Mouse (Mus musculus): ENCODE results near the gene Stum.
"Not testable (repeated sequence)": the region's sequence is repeated elsewhere in the genome, so short reads cannot be mapped to it uniquely, and the experiment has no call there.

Stum gene

GRCm38 (mm10) chr1:180400691-180401455, 82.4 kb downstream of the Stum start:
- in situ Hi-C loops (cut with MboI; ENCODE audit: low pct_unique_long_range_greater_than_20kb in 1 of 2, low sequenced_read_pairs in 2 of 2, unreplicated experiment in 1 of 2), result loop anchor here in 1 of 2 experiments (10.0 to 25.0 kb wide), 2 partner anchors 126 to 539 kb away; no protein-coding TSS in a partner anchor

GRCm38 (mm10) chr1:180398446-180398845, 84.9 kb downstream of the Stum start:
- in situ Hi-C loops (cut with MboI; ENCODE audit: low pct_unique_long_range_greater_than_20kb in 1 of 2, low sequenced_read_pairs in 2 of 2, unreplicated experiment in 1 of 2), result no loop called here

DNA sequence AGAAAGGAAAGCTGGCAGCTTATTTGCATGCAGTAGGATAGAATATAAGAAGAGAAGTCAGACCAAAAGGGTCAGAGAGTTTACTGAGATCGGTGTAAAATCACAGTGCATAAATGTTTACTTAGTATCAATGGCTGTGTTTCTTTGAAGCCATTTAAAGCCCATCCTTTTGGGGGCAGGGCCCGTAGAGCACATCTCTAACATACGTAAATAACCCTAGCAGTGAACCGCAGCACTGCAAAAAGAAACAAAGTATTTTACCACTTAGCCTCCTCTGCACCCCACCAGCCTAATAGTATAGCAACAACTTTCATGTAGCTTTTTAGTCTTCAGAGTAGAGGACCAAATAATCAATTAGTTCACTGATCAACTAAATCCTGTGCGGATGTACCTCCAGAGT, 85.6 kb downstream of the Stum start:
- in situ Hi-C loops (cut with MboI; ENCODE audit: low pct_unique_long_range_greater_than_20kb in 1 of 2, low sequenced_read_pairs in 2 of 2, unreplicated experiment in 1 of 2), result no loop called here

DNA sequence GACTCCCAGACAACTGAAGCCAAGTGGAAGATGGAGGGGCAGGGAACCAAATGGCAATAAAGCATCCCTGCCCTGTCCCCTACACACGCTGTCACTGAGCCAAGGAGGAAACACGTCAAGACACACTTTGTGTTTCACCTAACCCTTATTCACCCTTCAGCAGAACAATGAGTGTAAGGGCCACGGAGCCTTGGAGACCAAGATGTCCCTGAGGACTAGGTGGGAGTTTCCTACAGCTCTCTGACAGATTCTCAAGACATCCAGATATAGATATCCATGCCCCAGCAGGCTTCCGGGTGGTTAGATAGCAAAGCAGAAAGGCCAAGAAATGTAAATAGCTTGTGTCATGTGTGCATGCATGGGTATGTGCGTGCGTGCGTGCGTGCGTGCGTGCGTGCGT, 89.4 kb downstream of the Stum start:
- in situ Hi-C loops (cut with MboI; ENCODE audit: low pct_unique_long_range_greater_than_20kb in 1 of 2, low sequenced_read_pairs in 2 of 2, unreplicated experiment in 1 of 2), result no loop called here

DNA sequence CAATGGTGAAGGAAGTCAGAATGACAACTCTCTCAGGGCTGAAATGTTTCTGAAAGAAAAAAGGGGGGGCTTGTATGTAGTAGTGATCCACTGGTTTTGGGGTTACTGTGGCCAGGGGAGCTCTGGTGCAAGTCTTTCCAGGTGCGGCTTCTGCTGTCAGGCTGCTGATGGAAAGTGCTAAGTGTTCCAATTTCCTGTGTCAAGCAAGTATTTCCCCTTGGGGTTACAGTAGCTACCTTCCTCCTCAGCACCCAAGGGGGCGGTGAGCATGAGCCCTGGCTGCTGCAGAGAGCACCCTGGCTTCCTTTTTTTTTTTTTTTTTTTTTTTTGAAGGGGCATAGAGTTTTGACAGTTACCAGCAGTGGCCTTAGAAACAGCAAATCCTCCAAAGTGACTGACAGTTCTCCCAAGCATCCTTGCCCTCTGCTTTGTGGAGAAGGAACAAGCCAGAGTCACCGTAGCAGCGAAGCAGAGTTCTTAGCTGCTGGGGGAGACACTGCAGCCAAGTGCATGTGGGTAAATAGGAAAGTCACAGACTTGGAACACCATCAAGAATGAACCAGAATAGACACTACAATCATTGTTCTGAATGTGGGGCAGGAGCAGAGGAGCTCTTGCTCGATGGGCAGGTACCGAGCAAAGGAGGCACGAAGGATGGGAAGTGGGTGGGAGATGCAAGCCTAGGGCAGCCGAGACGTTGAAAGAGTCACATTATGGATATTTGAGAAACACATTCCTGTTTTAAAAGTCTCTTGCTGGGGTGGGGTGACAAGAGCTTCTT, 90.1 kb downstream of the Stum start:
- in situ Hi-C loops (cut with MboI; ENCODE audit: low pct_unique_long_range_greater_than_20kb in 1 of 2, low sequenced_read_pairs in 2 of 2, unreplicated experiment in 1 of 2), result no loop called here

DNA sequence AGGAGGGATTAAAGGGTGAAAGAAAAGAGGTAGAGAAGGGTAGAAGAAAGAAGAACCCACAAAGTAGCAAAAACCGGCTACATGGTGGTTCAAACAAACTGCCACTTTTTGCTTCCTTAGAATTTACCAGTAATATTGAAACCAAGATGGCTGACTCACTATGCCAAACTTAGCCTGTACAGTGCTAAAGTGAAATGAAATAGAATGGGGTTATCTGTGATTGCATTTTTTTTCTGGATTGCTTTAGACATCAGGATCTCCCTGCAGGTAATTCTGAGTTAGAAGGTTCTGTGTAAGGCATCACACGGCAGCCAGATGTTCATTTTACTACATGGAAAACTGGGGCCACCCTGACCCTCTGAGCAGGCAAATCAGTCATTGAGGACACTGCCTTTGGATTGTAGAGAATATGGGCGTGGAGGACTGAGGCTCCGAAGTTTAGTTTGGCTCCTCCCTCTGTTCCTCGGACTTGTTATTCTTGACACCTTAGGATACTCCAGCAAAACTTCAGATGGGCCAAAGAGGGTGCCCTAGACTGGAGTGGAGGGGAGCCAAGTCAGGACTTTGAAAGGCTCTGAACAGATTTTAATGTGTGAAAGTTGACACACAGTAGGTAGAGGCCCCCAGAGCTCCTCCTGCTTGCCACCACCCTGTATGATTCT, 91.0 kb downstream of the Stum start:
- in situ Hi-C loops (cut with MboI; ENCODE audit: low pct_unique_long_range_greater_than_20kb in 1 of 2, low sequenced_read_pairs in 2 of 2, unreplicated experiment in 1 of 2), result no loop called here

GRCm38 (mm10) chr1:180391575-180391945, 91.7 kb downstream of the Stum start:
- in situ Hi-C loops (cut with MboI; ENCODE audit: low pct_unique_long_range_greater_than_20kb in 1 of 2, low sequenced_read_pairs in 2 of 2, unreplicated experiment in 1 of 2), result no loop called here

DNA sequence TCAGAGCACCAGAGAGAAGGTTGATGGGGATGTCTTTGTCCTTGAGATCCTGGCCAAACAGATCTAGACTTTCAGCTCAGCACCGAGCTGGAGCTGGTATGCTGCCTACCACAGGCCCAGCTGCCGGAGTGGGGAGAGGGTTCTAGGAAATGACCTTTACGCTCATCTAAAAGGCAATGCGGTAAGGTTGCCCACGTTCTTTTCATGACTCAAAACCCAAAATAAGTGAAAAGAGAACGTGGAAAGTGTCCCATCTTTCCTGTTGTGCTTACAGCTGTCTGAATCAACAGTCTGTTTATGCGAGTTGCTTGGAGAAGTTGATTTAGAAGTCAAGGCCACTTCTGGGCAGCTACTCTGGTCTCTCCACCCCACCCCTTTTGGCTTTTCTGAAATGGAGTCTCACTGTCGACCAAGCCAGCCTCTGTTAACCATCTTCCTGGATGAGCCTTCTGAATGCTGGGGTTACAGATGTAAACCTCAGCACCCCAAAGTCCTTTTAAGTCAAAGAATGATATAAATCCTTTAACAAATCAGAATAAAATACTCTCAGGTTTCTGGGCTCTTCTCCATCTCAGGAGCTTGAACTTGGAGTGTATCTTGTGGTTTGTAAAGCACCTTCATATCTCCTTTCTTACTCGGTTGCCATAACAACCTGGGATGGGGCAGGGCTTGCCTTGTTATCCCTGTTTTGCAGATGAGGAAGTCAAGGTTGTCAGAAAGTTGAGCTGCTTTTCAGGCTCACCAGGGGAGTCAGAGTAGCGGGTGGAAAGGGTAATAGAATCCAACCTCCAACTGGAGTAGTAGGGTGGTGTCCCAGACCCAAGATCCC, 92.3 kb downstream of the Stum start:
- in situ Hi-C loops (cut with MboI; ENCODE audit: low pct_unique_long_range_greater_than_20kb in 1 of 2, low sequenced_read_pairs in 2 of 2, unreplicated experiment in 1 of 2), result no loop called here

DNA sequence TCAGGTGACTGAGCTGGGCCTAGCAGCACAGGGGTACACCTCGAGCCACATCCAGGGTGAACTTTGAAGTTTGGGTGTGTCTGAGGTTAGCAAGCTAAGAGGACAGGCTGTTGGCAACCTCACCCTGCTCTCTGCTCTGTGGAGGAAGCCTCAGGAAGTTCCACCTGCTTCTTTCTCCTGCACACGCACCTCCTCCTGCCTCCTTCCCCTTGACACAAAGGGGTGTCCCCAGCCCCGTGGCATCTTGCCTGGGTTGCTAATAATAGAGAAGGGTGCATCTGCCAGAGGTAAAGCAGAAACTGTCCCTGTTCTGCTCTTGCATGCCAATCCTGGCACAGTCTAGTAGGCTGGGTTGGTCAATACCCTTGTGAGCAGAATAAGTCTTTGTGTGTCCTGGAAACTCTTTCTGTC, 93.0 kb downstream of the Stum start:
- in situ Hi-C loops (cut with MboI; ENCODE audit: low pct_unique_long_range_greater_than_20kb in 1 of 2, low sequenced_read_pairs in 2 of 2, unreplicated experiment in 1 of 2), result no loop called here

DNA sequence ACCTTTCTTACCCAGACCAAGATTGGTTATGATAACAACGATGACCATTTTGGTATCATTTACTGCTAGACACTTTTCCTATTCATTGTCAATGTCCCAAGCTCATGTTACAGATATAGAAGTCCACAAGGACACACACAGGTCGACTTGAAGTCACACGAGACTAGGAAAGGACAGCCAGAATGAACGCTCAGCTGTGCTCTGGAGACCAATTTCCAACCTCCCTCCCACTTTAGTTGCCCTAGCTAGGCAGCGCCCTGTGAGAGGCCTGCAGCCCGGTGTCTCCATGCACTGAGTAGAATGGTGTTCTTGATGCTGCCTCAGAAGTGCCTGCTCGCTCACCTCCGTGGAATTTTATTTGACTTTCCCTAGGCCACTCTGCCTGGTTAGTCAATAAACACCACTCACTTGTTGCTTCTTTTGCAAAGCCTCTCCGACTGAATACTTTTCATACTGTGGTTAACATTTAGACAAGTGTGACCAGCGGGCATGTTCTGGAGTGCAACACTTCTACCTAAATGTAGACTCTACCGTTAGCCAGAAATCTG, 94.0 kb downstream of the Stum start:
- in situ Hi-C loops (cut with MboI; ENCODE audit: low pct_unique_long_range_greater_than_20kb in 1 of 2, low sequenced_read_pairs in 2 of 2, unreplicated experiment in 1 of 2), result not testable (repeated sequence)

- in situ Hi-C loops (cut with MboI; ENCODE audit: low pct_unique_long_range_greater_than_20kb in 1 of 2, low sequenced_read_pairs in 2 of 2, unreplicated experiment in 1 of 2), result no loop called here
These were observed 94.8 kb downstream of the Stum start for GRCm38 (mm10) chr1:180388481-180388880.

DNA sequence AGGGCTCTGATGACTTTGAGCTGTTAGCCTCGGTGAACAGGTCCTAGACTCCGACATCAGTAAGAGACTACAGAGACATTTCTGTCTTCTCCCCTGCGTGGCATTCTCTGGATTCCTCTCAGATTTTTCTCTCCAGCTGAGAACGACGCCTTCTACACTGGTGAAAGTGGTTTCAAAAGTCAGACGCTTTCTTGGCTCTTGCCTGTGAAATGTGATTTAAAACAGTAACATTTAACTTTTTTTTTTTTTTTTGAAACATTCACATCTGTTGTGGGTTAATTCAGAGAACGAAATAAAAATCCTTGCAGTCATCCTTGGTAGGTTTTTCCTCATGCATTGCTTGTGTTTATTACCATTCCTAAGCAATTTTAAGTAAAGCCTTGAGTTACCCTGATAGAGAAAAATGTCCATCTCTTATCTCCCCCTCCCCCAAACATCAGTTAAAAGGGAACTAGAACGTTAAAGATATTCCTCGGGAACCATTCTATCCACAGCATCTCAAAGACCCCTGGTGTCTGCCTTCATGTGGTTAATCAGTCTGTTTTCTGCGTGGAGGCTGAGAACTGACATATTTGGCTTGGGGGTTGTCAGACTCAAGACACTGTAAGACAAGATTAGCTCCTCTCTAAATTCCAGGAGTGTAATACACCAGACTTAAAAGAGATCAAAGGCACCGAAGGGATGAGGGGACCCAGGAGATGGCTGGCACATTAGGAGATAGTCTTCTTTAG, 95.4 kb downstream of the Stum start:
- in situ Hi-C loops (cut with MboI; ENCODE audit: low pct_unique_long_range_greater_than_20kb in 1 of 2, low sequenced_read_pairs in 2 of 2, unreplicated experiment in 1 of 2), result no loop called here

GRCm38 (mm10) chr1:180386951-180387749, 96.2 kb downstream of the Stum start:
- in situ Hi-C loops (cut with MboI; ENCODE audit: low pct_unique_long_range_greater_than_20kb in 1 of 2, low sequenced_read_pairs in 2 of 2, unreplicated experiment in 1 of 2), result no loop called here

- in situ Hi-C loops (cut with MboI; ENCODE audit: low pct_unique_long_range_greater_than_20kb in 1 of 2, low sequenced_read_pairs in 2 of 2, unreplicated experiment in 1 of 2), result no loop called here
These were observed 98.0 kb downstream of the Stum start for GRCm38 (mm10) chr1:180385308-180385707.

GRCm38 (mm10) chr1:180384486-180384885, 98.8 kb downstream of the Stum start:
- in situ Hi-C loops (cut with MboI; ENCODE audit: low pct_unique_long_range_greater_than_20kb in 1 of 2, low sequenced_read_pairs in 2 of 2, unreplicated experiment in 1 of 2), result no loop called here

DNA sequence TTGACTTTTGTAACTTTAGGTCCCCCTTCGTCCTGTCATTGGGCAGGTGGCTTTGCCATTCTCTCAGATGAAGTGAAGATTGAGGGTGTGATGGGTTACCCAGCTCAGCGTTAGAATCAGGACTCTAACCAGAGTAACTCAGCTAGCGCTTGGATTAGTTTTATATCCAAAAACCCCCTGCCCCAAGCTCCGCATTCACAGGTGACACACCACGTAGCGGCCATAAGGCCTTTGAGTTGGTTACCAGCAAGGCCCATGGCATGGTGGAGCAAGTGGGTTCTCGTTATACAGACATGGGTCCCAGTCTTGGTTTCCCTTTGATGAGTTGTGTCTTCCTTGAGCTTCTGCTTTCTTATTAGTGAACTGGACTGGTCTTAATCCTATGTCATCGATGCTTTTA, 99.4 kb downstream of the Stum start:
- in situ Hi-C loops (cut with MboI; ENCODE audit: low pct_unique_long_range_greater_than_20kb in 1 of 2, low sequenced_read_pairs in 2 of 2, unreplicated experiment in 1 of 2), result no loop called here
